Mouse (Mus musculus) telencephalon, adult 2 months (tissue): ENCODE measurements around the gene Slc44a3.
A peak's percentile ranks its signal among the peaks of the same experiment; 100 is the strongest.

Experiments
- DNase-seq: peaks from one replicate; pipeline ENCODE4 v3.0.0-alpha.2; 2011; ENCODE audit warnings: low read depth, low spot score

The Slc44a3 gene

DNA sequence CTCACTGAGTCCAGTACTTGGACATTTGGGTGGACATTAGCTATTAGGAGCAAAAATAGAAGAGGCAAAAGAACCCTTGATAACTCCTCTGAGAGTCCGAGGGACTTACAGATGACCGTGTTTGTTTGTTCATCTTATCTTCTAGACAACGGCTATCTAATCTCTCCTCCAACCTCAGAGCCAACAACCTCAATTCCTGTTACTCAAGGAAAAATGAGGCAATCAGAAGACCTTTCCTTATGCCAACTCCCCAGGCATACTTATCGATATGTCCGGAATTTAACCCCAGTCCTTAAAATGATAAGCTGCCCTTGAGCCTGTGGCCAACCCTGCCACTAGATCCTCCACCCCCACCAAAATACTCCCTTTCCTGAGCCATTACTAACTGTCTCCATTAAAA lies 31.5 kb downstream of the Slc44a3 start:
- no peak for DNase-seq

- DNase-seq = peak; percentile 29
Measured at GRCm38 (mm10) chr3:121500225-121500624, 32.0 kb downstream of the Slc44a3 start.

DNA sequence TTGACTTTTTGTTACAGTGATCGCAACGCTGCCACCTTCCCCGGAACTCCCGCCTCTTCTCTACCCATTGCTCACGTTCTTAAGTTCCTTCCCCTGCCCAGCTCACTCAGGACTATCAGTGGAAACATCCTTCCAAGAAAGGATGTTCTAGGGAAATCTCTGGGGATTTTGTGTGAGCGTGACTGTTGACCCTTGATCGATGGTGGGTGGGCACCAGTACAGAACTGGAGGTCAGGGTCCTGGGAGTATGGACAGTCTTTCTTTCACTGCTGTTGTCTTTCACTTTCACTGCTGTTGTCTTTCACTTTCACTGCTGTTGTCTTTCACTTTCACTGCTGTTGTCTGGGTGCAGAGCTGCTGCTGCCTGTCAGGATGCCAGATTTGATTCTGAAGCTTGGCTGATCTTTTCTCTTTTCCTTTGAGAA lies 38.2 kb downstream of the Slc44a3 start:
- DNase-seq = no peak

DNA sequence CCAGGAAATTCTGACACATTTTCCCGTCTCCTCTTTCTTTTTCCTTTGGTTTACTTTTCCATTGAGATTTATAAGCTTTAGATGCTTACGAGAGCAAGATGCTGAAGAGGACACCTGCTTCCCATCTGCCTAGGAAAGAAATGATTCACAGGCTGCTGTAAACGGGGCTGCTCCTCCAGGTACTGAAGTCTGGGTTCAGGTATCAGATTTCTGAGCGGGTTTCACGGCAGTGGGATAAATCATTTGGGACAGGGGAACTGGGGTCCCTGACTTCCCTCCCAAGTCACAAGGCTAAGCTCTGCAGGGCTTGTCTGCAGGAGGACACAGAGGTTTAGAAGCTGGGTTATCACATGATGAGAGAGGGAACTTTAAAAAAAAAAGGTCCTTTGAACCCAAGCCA lies 40.2 kb downstream of the Slc44a3 start:
- no peak for DNase-seq

DNA sequence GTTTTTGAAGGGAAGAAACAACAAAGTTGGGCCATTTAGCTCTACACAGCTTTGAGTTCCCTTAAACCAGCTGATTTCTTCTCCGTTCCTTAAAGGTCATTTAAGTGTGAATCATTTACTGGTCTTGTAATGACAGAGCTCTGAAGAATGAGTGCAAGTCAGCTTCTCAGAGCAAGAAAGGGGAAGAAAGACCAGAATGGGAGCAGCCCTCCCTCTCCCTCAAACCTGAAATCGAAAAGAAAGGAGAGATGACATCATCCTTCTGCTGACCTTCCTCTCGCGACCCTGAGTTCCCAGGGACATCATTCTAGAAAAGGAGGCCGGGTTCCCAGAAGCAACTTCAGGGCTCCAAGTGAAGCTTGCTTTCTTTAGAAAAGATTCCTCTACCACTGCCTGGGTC lies 41.3 kb downstream of the Slc44a3 start:
- DNase-seq = no peak

DNA sequence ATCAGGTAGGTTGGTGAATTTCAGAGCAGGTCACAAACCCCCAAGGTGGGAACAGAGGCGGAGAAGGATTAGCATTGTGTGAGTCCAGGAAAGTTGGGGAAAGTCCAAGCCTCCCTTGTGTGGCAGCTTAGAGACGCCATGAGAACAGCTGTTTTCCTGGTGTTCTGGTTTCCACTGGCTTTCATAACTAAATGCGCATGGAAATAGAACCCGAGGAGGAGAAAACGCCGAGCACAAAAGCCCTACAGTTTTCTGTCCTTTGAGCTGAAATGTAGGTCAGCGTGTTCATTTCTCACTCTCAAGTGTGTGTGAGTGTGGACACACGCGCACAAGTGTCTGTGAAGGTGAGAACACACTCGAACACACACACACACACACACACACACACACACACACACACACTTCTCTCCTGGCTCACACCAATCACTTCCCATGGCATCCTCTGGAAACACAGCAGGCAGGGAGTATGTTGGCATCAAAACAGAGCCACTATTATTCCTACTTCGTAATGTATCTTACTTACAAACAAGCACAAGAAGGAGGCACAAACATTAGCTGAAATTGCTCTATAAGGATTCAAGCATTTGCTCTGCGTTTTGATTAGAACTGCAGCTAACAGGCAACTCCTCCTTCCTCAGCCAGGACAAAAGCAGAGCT lies 42.6 kb downstream of the Slc44a3 start:
- no peak for DNase-seq

- no peak for DNase-seq
Measured at GRCm38 (mm10) chr3:121485201-121485600, 47.0 kb downstream of the Slc44a3 start.

DNA sequence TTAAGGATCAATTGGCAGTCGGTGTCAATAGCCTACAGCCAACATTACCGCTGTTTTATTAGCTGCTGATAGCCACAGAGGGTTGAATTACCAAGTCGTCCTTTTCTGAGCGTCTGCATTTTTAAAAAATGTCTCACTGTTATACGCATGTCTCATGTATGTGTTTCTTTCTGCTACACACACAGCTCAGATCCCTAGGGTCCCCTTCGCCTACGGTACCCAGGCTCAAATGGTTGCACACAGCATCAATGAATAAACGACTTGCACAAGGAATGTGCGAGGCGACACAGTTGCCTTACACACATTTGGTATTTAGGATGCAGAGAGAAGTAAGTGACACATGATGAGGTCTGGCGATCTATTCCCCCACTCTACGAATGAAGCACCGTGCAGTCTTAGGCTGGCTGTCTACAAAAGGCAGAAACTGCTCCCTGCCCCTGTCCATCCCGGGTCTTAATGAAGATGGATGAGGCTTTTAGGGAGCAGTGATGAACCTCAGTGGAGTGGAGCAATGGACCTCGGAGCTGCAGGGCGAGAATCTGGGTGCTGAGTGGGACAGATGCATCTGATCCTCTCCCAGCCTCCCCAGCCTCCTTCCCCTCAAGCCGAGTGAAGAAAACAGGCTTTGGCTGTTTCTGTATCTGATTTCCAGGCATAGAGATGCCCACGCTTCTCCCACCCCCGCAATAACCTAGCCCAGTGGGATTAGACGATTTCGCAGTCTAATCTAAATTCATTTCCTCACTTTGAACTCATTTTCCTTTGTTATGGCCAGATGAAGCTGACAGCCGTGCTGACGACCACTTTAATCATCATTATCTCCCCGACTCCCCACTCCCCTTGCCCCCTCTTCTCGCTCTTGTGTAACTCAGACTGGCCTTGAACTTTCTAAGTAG lies 48.7 kb downstream of the Slc44a3 start:
- DNase-seq = no peak

- DNase-seq = no peak
Measured at GRCm38 (mm10) chr3:121481564-121481963, 50.6 kb downstream of the Slc44a3 start.

DNA sequence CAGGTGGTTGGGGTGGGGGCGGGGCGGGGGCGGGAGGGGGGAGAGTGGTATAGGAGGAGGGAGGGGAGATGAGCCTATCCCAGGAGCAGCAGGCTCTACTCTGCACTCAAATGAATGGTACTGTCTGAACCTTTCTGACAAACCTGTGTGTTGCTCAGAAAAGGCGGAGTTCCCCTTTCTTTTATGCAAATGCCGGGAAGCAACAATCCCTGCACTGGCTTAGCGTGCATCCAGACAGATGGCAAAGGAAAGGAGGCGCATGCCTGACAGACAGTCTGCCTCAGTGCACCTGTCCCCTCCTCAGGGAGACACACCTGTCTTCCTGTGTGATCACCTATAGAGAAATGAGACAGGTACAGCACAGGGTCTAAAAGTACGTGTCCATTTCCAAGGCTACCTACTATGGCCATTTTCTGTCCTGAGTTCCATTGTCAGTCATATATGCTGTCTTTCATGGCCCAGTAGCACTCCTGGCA lies 51.2 kb downstream of the Slc44a3 start:
- no peak for DNase-seq

DNA sequence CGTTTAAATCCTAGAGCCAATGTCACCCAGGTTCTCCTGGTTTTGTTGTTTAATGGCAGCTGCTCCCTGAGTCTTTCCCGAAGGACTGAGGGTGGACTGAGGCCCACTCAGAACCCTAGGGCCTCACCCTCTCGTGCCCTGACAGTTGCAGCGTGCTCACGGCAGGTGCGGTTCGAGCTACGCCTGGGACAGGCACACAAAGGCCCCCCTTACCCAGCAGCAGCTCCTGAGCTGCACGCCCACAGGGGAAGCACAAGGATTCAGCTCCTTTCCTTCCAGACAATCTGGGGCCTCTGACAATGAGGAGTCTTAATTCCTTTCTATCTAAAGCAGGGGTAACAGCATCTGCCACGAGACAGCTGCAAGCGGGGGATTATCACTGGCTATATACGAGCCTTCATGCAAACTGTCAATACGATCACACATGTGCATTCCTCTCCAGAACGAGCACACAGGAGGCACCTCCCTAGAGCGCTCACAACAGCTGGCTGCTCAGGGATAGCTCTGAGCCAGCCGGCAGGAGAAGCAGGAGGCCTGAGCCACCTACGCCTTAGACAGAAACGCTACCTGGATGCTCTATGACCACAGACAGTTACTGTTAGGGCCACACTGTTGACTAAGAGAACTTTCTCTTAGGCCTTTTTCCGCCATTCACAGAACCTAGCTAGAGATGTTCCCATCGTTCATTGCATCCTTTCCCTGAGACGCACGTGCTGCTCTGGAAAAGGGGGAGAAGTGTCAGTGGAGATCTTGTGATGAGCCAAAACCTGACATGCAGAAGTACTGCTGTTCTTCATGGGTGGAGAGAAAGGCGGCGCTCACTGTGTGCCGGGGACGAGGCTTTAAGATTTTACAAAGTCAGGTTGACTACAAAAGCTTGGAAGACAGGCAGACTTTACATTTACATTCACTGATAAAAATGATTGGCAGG lies 51.9 kb downstream of the Slc44a3 start:
- no peak for DNase-seq

DNA sequence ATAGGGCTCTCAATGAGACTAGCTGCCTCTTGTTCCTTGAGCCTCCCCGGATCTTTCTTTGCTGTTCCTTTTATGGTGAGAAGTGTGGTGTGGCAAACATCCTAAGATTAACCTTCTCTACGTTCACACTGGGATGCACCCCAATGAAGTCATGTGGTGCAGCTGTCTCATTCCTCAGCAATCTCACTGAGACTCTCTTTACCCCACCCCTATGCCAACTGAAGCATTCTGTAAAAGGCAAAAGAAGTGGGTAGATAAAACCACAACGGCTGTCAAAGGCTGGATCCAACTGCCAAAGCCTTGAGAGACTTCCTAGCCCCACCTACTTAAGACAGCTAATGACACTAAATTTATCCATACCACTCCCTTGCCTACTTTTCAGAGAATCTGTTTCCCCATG lies 57.5 kb downstream of the Slc44a3 start:
- no peak for DNase-seq

GRCm38 (mm10) chr3:121471703-121472102 lies 60.5 kb downstream of the Slc44a3 start:
- no peak for DNase-seq

DNA sequence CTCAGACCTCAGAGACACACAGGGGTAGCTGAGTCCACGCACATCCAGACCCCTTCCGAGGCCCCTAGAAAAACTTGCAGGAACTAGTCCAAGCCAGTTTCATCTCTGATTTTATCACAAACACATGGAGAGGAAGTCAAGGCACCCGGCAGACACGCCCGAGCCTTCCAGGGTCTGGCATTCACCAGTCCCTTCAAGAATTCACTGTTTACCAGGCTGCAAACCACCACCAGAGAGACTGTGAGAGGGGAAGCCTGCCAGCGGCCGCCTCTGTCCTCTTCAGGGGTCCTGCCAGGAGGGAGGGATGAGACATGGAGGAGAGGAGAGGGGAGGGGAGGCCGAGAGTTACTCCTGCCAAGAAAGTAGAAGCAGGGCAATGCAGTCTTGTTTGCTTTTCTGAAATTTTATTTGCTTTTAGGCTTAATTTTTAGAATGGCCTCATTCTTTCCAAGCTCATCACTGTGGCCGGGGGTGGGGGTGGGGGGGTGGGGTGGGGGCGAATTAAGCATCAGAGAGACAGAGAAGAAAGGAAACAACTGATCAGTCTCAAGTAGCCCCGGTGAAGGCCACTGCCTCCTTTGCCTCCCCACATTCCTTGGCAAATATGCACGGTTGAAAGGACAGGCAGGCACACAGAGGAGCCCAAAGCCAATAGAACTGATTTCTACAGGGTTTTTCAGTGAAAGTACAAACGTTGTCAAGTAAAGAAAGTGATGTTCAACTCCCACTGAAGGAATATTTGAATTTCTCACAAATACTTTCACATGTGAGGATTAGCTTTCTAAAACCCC lies 62.8 kb downstream of the Slc44a3 start:
- DNase-seq = no peak

- DNase-seq = no peak
Measured at GRCm38 (mm10) chr3:121468136-121468535, 64.1 kb downstream of the Slc44a3 start.

- DNase-seq = no peak
Measured at GRCm38 (mm10) chr3:121467094-121467552, 65.1 kb downstream of the Slc44a3 start.

GRCm38 (mm10) chr3:121465795-121466194 lies 66.4 kb downstream of the Slc44a3 start:
- DNase-seq = no peak

GRCm38 (mm10) chr3:121464733-121465305 lies 67.4 kb downstream of the Slc44a3 start:
- DNase-seq = no peak

DNA sequence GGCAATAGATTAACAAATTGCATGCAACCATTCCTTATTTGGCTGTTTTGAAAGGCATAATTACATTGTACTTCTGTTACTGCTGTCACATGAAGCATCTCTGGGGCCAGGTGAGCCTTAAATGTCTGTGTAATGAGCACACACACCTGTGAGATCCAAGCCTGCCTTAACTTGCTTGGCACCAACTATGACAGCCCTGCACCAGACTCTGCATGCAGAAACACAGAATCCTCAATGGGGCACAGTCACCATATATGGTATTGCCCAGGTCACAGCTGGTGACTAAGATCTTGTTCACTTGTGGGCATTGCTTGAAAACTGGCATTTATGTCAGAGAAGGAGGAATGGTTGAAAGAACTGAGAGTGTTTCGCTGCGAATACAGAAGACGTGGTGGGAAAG lies 69.4 kb downstream of the Slc44a3 start:
- DNase-seq = no peak

DNA sequence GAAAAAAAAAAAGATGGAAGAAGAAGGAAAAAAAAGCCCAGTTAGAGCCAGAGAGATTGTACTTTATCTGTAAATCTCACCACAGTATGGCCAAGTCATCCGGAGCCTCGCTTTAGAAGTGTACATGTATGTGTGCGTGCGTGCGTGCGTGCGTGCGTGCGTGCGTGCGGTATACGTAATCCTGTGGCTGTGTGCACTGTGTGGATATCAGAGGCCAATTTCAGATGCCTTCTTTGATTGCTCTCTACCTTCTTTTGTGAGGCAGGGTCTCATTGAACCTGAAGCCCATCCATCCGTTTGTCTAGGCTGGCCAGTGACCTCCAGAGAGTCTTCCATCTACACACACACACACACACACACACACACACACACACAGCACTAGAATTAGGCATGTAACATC lies 70.7 kb downstream of the Slc44a3 start:
- DNase-seq = no peak
